Mouse (Mus musculus) spleen, adult 2 months (tissue): ENCODE results near the gene St6galnac3. TPM values are rescaled to one million over a fixed set of nuclear protein-coding genes. Genes with fewer than 3 reads are reported as not detected.

Experiments used
- DNase-seq, 2 experiments: peaks; one replicate each; pipeline versions ENCODE4 v3.0.0 to v3.0.0-alpha.2; 2012 to 2021; ENCODE audit warnings: low spot score in 2 of 2, low read depth in 1 of 2
- H3K27ac ChIP-seq: fragments of 200-500 bp; 2 replicates; pipeline ENCODE4 v1.5.1; 2012; ENCODE audit warnings: low read length, inconsistent platforms; ENCODE audit not compliant: insufficient read depth
- H3K27me3 ChIP-seq: fragments of 200-500 bp; 2 replicates; pipeline ENCODE4 v1.6.1; 2012; ENCODE audit warnings: mild to moderate bottlenecking, moderate library complexity, low read length, inconsistent platforms; ENCODE audit not compliant: control insufficient read depth, insufficient read depth
- H3K36me3 ChIP-seq: fragments of 200-500 bp; 2 replicates; pipeline ENCODE4 v1.6.1; 2012; ENCODE audit warnings: mild to moderate bottlenecking, low read length, inconsistent platforms; ENCODE audit not compliant: control insufficient read depth, insufficient read depth
- H3K4me1 ChIP-seq: fragments of 200-500 bp; 2 replicates; pipeline ENCODE4 v1.6.1; 2011; ENCODE audit warnings: inconsistent platforms; ENCODE audit not compliant: control insufficient read depth, insufficient read depth, insufficient read length
- H3K4me3 ChIP-seq: fragments of 200-500 bp; 2 replicates; pipeline ENCODE4 v1.5.1; 2011; ENCODE audit warnings: mild to moderate bottlenecking, inconsistent platforms; ENCODE audit not compliant: insufficient read depth, insufficient read length; ENCODE audit errors: extremely low read depth
- CTCF ChIP-seq: fragments of 200-500 bp; IDR thresholded peaks from 2 replicates; pipeline ENCODE4 v1.5.1; 2011; ENCODE audit warnings: mild to moderate bottlenecking, inconsistent platforms; ENCODE audit not compliant: insufficient read depth, insufficient read length, insufficient replicate concordance; ENCODE audit errors: extremely low read depth
- POLR2A ChIP-seq: fragments of 200-500 bp; IDR thresholded peaks from 2 replicates; pipeline ENCODE4 v1.6.1; 2011; ENCODE audit warnings: low read depth, low read length, inconsistent platforms
- WGBS: fragments of 180-500 bp; shearing (Covaris S2); methylation state at CpG from one replicate; pipeline ENCODE4 v1.1.7; 2018; 5-methylcytosine and 5-hydroxymethylcytosine counted together
- polyA plus RNA-seq: library from polyadenylated mRNA; depleted of rRNA; stranded (reverse); fragments of >200 nt; gene quantifications from 2 replicates; pipeline ENCODE4 v1.2.3, GENCODE M21; 2012

Gene St6galnac3
- polyA plus RNA-seq, 1 experiment = 3.0 TPM

DNA sequence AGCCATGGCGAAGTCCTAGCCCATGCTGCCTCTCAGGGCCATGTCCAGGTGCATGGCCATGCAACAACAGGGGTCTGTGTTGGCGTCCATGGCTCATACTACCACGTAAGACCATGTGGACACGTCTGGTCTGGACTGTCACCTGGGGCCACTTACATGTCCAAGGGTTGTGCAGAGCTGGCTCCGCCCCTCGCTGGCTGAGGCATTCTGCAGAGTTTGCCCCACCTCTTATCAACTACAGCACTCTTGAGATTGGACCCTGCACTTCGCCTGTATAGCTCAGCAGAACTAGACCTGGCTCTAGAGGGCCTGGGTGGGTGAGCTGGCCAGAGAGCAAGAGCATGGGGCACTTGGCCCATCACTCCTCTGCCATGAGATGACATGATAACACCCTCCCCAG, 171.7 kb downstream of the St6galnac3 start:
- 86% methylated on average over 7 of the region's 7 CpGs for WGBS
- Histone ChIP-seq H3K27me3 (no peaks in the 10 kb centered on the region), H3K4me3 (no peak overlapping the region), H3K36me3 (no peaks in the 10 kb centered on the region), H3K27ac (no peak overlapping the region), H3K4me1 (no peaks in the 10 kb centered on the region)
- DNase-seq = no peak
- TF ChIP-seq POLR2A (no peak), CTCF (no peak)

DNA sequence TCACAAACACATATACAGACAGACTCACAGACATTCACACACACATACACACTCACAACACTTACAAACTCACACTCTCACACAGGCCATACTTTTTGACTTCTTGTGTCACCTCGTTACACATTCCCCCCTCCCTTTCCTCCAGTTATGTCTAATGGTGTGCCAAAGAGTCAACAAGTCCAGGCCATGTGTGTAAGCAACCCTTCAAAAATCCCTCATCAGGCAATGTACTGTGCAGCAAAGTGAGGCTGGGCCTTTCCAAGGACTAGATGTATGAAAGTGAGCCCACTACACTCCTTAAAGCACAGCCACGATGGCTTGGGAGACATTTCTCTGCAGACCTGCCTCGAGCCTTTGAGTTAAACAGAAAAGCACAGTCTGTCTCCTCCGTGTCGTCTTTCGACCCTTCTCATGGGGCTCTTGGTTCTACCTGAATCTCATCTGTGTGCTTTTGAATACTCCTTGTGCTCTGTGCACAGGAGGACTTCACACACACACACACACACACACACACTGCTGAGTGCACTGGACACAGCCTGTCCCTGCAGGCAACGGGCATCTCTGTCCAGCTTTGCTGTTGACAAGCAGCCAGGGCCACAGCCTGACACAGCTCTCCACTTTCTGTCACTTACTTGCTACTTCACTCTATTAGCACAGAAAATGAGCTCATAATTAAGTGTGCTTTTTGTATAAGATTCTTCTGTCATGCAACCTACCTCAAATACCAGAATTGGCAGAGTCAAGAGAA, 177.9 kb downstream of the St6galnac3 start:
- H3K36me3 ChIP-seq = no peaks in the 10 kb centered on the region
- 89% methylated on average over 7 of the region's 7 CpGs for WGBS
- TF ChIP-seq CTCF (no peak), POLR2A (no peak)
- no peak overlapping the region for H3K27ac ChIP-seq
- no peaks in the 10 kb centered on the region for H3K27me3 ChIP-seq
- H3K4me3 ChIP-seq = no peak overlapping the region
- DNase-seq = no peak
- H3K4me1 ChIP-seq = no peaks in the 10 kb centered on the region

- H3K27ac ChIP-seq = no peak overlapping the region
- no peaks in the 10 kb centered on the region for H3K4me1 ChIP-seq
- H3K36me3 ChIP-seq = no peaks in the 10 kb centered on the region
- WGBS = 94% methylated on average over 14 of the region's 14 CpGs
- no peak overlapping the region for H3K4me3 ChIP-seq
- no peak for TF ChIP-seq CTCF
- TF ChIP-seq POLR2A = no peak
- H3K27me3 ChIP-seq = no peaks in the 10 kb centered on the region
- no peak for DNase-seq
Observed at GRCm38 (mm10) chr3:153539851-153540250, 185.1 kb downstream of the St6galnac3 start.

- DNase-seq = no peak
- Histone ChIP-seq H3K36me3 (no peaks in the 10 kb centered on the region), H3K27me3 (no peaks in the 10 kb centered on the region), H3K27ac (no peak overlapping the region), H3K4me1 (no peaks in the 10 kb centered on the region), H3K4me3 (no peak overlapping the region)
- WGBS = 91% methylated on average over 2 of the region's 2 CpGs
- no peak for TF ChIP-seq CTCF
- no peak for TF ChIP-seq POLR2A
Observed at GRCm38 (mm10) chr3:153538396-153538795, 186.6 kb downstream of the St6galnac3 start.

- no peaks in the 10 kb centered on the region for H3K4me1 ChIP-seq
- no peaks in the 10 kb centered on the region for H3K36me3 ChIP-seq
- no peak overlapping the region for H3K27ac ChIP-seq
- H3K27me3 ChIP-seq = no peaks in the 10 kb centered on the region
- WGBS = 94% methylated on average over 3 of the region's 3 CpGs
- H3K4me3 ChIP-seq = no peak overlapping the region
- DNase-seq = no peak
- TF ChIP-seq POLR2A = no peak
- no peak for TF ChIP-seq CTCF
Observed at GRCm38 (mm10) chr3:153537435-153537834, 187.5 kb downstream of the St6galnac3 start.

DNA sequence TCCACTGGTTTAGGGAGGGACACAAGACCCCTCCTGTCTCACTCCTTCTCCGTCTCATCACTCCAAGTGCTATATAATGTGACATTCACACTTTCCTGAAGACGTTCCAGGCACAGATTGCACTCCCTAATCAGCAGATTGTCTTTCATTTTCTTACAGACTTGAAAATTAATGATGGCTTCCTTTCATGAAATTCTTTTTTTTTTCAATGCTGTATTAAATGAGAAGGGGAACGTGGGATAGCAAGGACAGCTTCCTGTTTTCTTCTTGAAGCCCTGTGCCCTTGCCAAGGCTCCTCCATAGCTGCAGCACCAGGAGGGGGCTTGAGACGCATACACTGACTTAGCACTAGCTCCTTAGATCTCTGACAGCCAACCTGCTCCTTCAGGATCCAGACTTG, 188.7 kb downstream of the St6galnac3 start:
- H3K4me1 ChIP-seq = no peaks in the 10 kb centered on the region
- no peak overlapping the region for H3K4me3 ChIP-seq
- H3K36me3 ChIP-seq = no peaks in the 10 kb centered on the region
- TF ChIP-seq POLR2A (no peak), CTCF (no peak)
- no peak for DNase-seq
- 78% methylated on average over 4 of the region's 4 CpGs for WGBS
- no peak overlapping the region for H3K27ac ChIP-seq
- no peaks in the 10 kb centered on the region for H3K27me3 ChIP-seq

DNA sequence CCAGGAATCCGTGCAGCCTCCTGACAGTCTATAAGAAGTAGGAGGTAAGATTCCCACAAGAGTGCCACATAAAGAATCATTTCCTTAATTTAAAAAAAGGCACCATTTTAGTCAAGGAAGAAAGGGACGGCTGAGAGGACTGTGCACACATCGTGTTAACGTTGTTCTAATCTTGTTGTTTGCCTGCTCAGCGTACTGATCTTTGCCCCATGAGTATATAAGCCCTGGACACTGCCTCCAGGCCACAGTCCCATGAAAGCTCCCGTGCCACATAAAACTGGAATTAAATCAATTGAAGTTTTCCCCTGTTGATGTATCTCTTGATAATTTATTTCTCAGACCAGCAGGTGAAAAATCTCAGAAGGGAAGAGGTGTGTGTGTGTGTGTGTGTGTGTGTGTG, 195.8 kb downstream of the St6galnac3 start:
- no peak for DNase-seq
- WGBS = 92% methylated on average over 6 of the region's 6 CpGs
- Histone ChIP-seq H3K36me3 (no peaks in the 10 kb centered on the region), H3K27me3 (no peaks in the 10 kb centered on the region), H3K4me3 (no peak overlapping the region), H3K27ac (no peak overlapping the region), H3K4me1 (no peaks in the 10 kb centered on the region)
- TF ChIP-seq POLR2A (no peak), CTCF (no peak)
